7 mouse cellular contexts compared by ENCODE assay signal in the genomic region with DNA sequence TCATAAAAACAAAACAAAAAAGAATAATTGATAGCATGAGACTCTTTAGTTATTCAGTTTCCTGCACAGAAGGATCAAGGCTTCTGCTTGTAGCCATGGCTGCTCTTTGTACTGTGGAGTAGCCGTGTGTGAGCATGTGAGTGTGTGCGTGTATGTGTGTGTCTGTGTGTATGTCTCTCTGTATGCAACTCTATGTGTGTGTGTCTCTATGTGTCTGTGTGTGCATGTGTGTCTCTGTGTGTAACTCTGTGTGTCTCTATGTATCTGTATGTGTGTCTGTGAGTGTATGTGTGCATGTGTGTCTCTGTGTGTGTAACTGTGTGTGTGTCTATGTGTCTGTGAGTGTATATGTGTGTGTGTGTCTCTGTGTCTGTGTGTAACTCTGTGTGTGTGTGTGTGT. TPM values are rescaled to one million over a fixed set of nuclear protein-coding genes. Genes with fewer than 3 reads are reported as not detected.
DNase-seq lines count a peak whose midpoint lies in the region; ATAC-seq and TF ChIP-seq lines count a peak whose summit lies in the region.

No protein-coding gene starts in this region.

- H3K27ac ChIP-seq in liver, adult 2 months (replicated peaks; ENCODE audit: insufficient read depth, low read depth, low read length), result no peak overlapping the region
- no peak overlapping the region for H3K27ac ChIP-seq in embryonic facial prominence, embryonic 13.5 days
- H3K27ac ChIP-seq in neural tube, embryonic 13.5 days (replicated peaks), result no peak overlapping the region

- H3K9ac ChIP-seq in liver, adult 2 months (ENCODE audit: low read depth, low read length), result no peak overlapping the region
- H3K9ac ChIP-seq in embryonic facial prominence, embryonic 13.5 days, result peak overlapping the region; percentile 36
- peak overlapping the region; percentile 51 for H3K9ac ChIP-seq in neural tube, embryonic 13.5 days

- no peak for DNase-seq in liver, adult 2 months (ENCODE audit: extremely low read depth, low read depth, low spot score)
- DNase-seq in liver, result no peak
- peak; percentile 50 for DNase-seq in induced T-regulatory cell, adult 2 months (ENCODE audit: low read depth)
- DNase-seq in ovary, postnatal 10 days (ENCODE audit: low spot score), result no peak
- no peak for DNase-seq in adrenal gland, postnatal 10 days

- 0 out of 2 replicates have a peak overlapping the region, but pooled peaks have one; percentile 5 for H3K4me3 ChIP-seq in liver, adult 2 months (ENCODE audit: insufficient read depth, low read depth, low read length)
- H3K4me3 ChIP-seq in embryonic facial prominence, embryonic 13.5 days, result peak overlapping the region; percentile 76; the same call in 1 of the 2 replicates
- H3K4me3 ChIP-seq in neural tube, embryonic 13.5 days, result peak overlapping the region; percentile 86

- H3K4me1 ChIP-seq in liver, adult 2 months (ENCODE audit: control insufficient read depth, insufficient read depth, low read length), result peaks cover 11% of the 10 kb centered on the region
- peaks cover 56% of the 10 kb centered on the region for H3K4me1 ChIP-seq in embryonic facial prominence, embryonic 13.5 days
- H3K4me1 ChIP-seq in neural tube, embryonic 13.5 days (replicated peaks), result peaks cover 38% of the 10 kb centered on the region

- WGBS in liver, adult 2 months, result 75% methylated on average over 2 of the region's 2 CpGs
- WGBS in embryonic facial prominence, embryonic 13.5 days, result 64% methylated on average over 2 of the region's 2 CpGs
- WGBS in neural tube, embryonic 13.5 days, result 33% methylated on average over 2 of the region's 2 CpGs

- TF ChIP-seq CTCF in liver, adult 2 months (IDR thresholded peaks at IDR 0.05; ENCODE audit: low read depth, low read length), result no peak

- H3K79me2 ChIP-seq in liver, adult 2 months (ENCODE audit: control insufficient read depth, insufficient read depth, low read length), result peaks cover 7% of the 10 kb centered on the region; the same call in 1 of the 2 replicates

- no peaks in the 10 kb centered on the region for H3K36me3 ChIP-seq in liver, adult 2 months (ENCODE audit: control insufficient read depth, insufficient read depth, low read length)
- no peaks in the 10 kb centered on the region; the same call in 1 of the 2 replicates for H3K36me3 ChIP-seq in embryonic facial prominence, embryonic 13.5 days
- H3K36me3 ChIP-seq in neural tube, embryonic 13.5 days, result no peaks in the 10 kb centered on the region

- TF ChIP-seq POLR2A in liver, adult 2 months (IDR thresholded peaks at IDR 0.05; ENCODE audit: extremely low read depth, insufficient read depth, low read length), result no peak

- no peaks in the 10 kb centered on the region for H3K27me3 ChIP-seq in liver, adult 2 months (ENCODE audit: control insufficient read depth, insufficient read depth, low read length)
- H3K27me3 ChIP-seq in embryonic facial prominence, embryonic 13.5 days, result no peaks in the 10 kb centered on the region
- no peaks in the 10 kb centered on the region for H3K27me3 ChIP-seq in neural tube, embryonic 13.5 days

- no peaks in the 10 kb centered on the region for H3K9me3 ChIP-seq in embryonic facial prominence, embryonic 13.5 days
- H3K9me3 ChIP-seq in neural tube, embryonic 13.5 days, result no peaks in the 10 kb centered on the region

- no peak for ATAC-seq in embryonic facial prominence, embryonic 13.5 days (ENCODE audit: insufficient number of reproducible peaks, insufficient read depth, low FRiP score, low TSS enrichment, low read depth)
- ATAC-seq in neural tube, embryonic 13.5 days (ENCODE audit: low read depth), result no peak

- H3K4me2 ChIP-seq in embryonic facial prominence, embryonic 13.5 days, result peak overlapping the region; percentile 71
- H3K4me2 ChIP-seq in neural tube, embryonic 13.5 days, result peak overlapping the region; percentile 70

RNA-seq across cellular contexts. Expression of a gene that starts 2.1 kb away (rescaled TPM):
- 8.2 and 10.4 TPM in 2 replicates for total RNA-seq in liver, adult 2 months (2014; rRNA removed)
- polyA plus RNA-seq in liver, adult 2 months (2012; rRNA removed), result 7.3 TPM in 2 replicates
- 48.3 and 57.5 TPM in 2 replicates for polyA plus RNA-seq in embryonic facial prominence, embryonic 13.5 days (2015; fragmentation: Nextera tagmentation; extraction: Ambion mirVana)
- polyA plus RNA-seq in neural tube, embryonic 13.5 days (2015; fragmentation: Nextera tagmentation; extraction: Ambion mirVana), result 59.4 and 75.3 TPM in 2 replicates
- total RNA-seq in adrenal gland, postnatal 10 days (2021), result 10 to 100 TPM; 27.5 to 31.9 TPM

RNA-seq across cellular contexts. Expression of a gene that starts 48.6 kb away (rescaled TPM):
- 3.0 and 3.4 TPM in 2 replicates for total RNA-seq in liver, adult 2 months (2014; rRNA removed)
- polyA plus RNA-seq in liver, adult 2 months (2012; rRNA removed), result 4.9 and 6.2 TPM in 2 replicates
- 30.7 and 36.8 TPM in 2 replicates for polyA plus RNA-seq in embryonic facial prominence, embryonic 13.5 days (2015; fragmentation: Nextera tagmentation; extraction: Ambion mirVana)
- polyA plus RNA-seq in neural tube, embryonic 13.5 days (2015; fragmentation: Nextera tagmentation; extraction: Ambion mirVana), result 85.6 and 96.8 TPM in 2 replicates
- 10 to 100 TPM; 33.8 to 38.3 TPM for total RNA-seq in adrenal gland, postnatal 10 days (2021)

Comparison
In these comparisons a context has a peak if more than half of its experiments do, and no peak if none do; other contexts are left out.
1. H3K4me3 ChIP-seq: peak in every context shown above with its lines; median percentile 86 in neural tube, embryonic 13.5 days; 76 in embryonic facial prominence, embryonic 13.5 days; 5 in liver, adult 2 months.